8 mouse cellular contexts compared by ENCODE assay signal in genomic region chr3:116835350-116835749, GRCm38 (mm10). TPM values are rescaled to one million over a fixed set of nuclear protein-coding genes. Genes with fewer than 3 reads are reported as not detected.
DNase-seq lines count a peak whose midpoint lies in the region; ATAC-seq lines count a peak whose summit lies in the region.

No protein-coding gene starts in this region.

- peak overlapping the region; percentile 90 for H3K4me2 ChIP-seq in heart, embryonic 16.5 days (ENCODE audit: low read depth, low read length)
- H3K4me2 ChIP-seq in hindbrain, embryonic 12.5 days (replicated peaks) = peak overlapping the region; percentile 66
- H3K4me2 ChIP-seq in midbrain, embryonic 11.5 days = no peak overlapping the region; the same call in 1 of the 2 replicates

- no peak for ATAC-seq in heart, embryonic 16.5 days (replicated peaks; ENCODE audit: extremely low read depth, insufficient read depth, low FRiP score)
- ATAC-seq in hindbrain, embryonic 12.5 days (ENCODE audit: low FRiP score) = no peak
- ATAC-seq in midbrain, embryonic 11.5 days (ENCODE audit: low FRiP score) = no peak

- peak overlapping the region; percentile 52 for H3K4me3 ChIP-seq in heart, embryonic 16.5 days (ENCODE audit: low read length)
- peak overlapping the region; percentile 49 for H3K4me3 ChIP-seq in embryonic facial prominence, embryonic 10.5 days
- no peak overlapping the region; the same call in 1 of the 2 replicates for H3K4me3 ChIP-seq in hindbrain, embryonic 12.5 days
- H3K4me3 ChIP-seq in midbrain, embryonic 11.5 days (ENCODE audit: low read depth, low read length) = no peak overlapping the region

- 67% methylated on average over 4 of the region's 4 CpGs for WGBS in heart, embryonic 16.5 days
- 82% methylated on average over 4 of the region's 4 CpGs for WGBS in embryonic facial prominence, embryonic 10.5 days
- WGBS in hindbrain, embryonic 12.5 days = 86% methylated on average over 4 of the region's 4 CpGs
- WGBS in midbrain, embryonic 11.5 days = 81% methylated on average over 4 of the region's 4 CpGs

- no peaks in the 10 kb centered on the region for H3K27me3 ChIP-seq in heart, embryonic 16.5 days (ENCODE audit: control insufficient read depth, insufficient read depth, low read length)
- no peaks in the 10 kb centered on the region for H3K27me3 ChIP-seq in embryonic facial prominence, embryonic 10.5 days (replicated peaks; ENCODE audit: low read depth, poor library complexity, severe bottlenecking)
- H3K27me3 ChIP-seq in hindbrain, embryonic 12.5 days = no peaks in the 10 kb centered on the region
- H3K27me3 ChIP-seq in midbrain, embryonic 11.5 days (ENCODE audit: control insufficient read depth, insufficient read depth, low read length) = no peaks in the 10 kb centered on the region

- DNase-seq in heart, adult 9 months (ENCODE audit: low spot score in 2 of 2) = no peak
- DNase-seq in embryonic facial prominence, embryonic 10.5 days (ENCODE audit: low spot score) = no peak
- no peak for DNase-seq in midbrain, embryonic 11.5 days (ENCODE audit: low spot score, missing footprints)
- DNase-seq in cerebellum, postnatal 25 days = no peak
- no peak for DNase-seq in embryo, embryonic 10.5 days (ENCODE audit: low spot score)
- no peak for DNase-seq in cerebellum, adult 11 months

- no peak overlapping the region; the same call in 1 of the 2 replicates for H3K27ac ChIP-seq in heart, embryonic 16.5 days (ENCODE audit: low read length)
- peak overlapping the region; percentile 78; the same call in 1 of the 2 replicates for H3K27ac ChIP-seq in embryonic facial prominence, embryonic 10.5 days (replicated peaks)
- H3K27ac ChIP-seq in hindbrain, embryonic 12.5 days = no peak overlapping the region
- H3K27ac ChIP-seq in midbrain, embryonic 11.5 days (ENCODE audit: low read depth, low read length) = no peak overlapping the region

- no peaks in the 10 kb centered on the region for H3K9me3 ChIP-seq in heart, embryonic 16.5 days (replicated peaks; ENCODE audit: control insufficient read depth, low read length)
- H3K9me3 ChIP-seq in embryonic facial prominence, embryonic 10.5 days = no peaks in the 10 kb centered on the region
- no peaks in the 10 kb centered on the region for H3K9me3 ChIP-seq in hindbrain, embryonic 12.5 days (replicated peaks)
- no peaks in the 10 kb centered on the region for H3K9me3 ChIP-seq in midbrain, embryonic 11.5 days (ENCODE audit: control insufficient read depth, low read length)

- peaks cover 4% of the 10 kb centered on the region for H3K4me1 ChIP-seq in heart, embryonic 16.5 days (ENCODE audit: control insufficient read depth, insufficient read depth, low read length)
- peaks cover 4% of the 10 kb centered on the region; the same call in 1 of the 2 replicates for H3K4me1 ChIP-seq in embryonic facial prominence, embryonic 10.5 days
- H3K4me1 ChIP-seq in hindbrain, embryonic 12.5 days = no peaks in the 10 kb centered on the region
- no peaks in the 10 kb centered on the region for H3K4me1 ChIP-seq in midbrain, embryonic 11.5 days (ENCODE audit: control insufficient read depth, insufficient read depth, low read length)

- H3K9ac ChIP-seq in heart, embryonic 16.5 days (ENCODE audit: low read length) = peak overlapping the region; percentile 73
- no peak overlapping the region for H3K9ac ChIP-seq in hindbrain, embryonic 12.5 days
- H3K9ac ChIP-seq in midbrain, embryonic 11.5 days (ENCODE audit: low read length) = peak overlapping the region; percentile 70

- H3K36me3 ChIP-seq in heart, embryonic 16.5 days (ENCODE audit: control insufficient read depth, insufficient read depth) = no peaks in the 10 kb centered on the region
- H3K36me3 ChIP-seq in embryonic facial prominence, embryonic 10.5 days (replicated peaks) = no peaks in the 10 kb centered on the region
- H3K36me3 ChIP-seq in hindbrain, embryonic 12.5 days = no peaks in the 10 kb centered on the region
- no peaks in the 10 kb centered on the region for H3K36me3 ChIP-seq in midbrain, embryonic 11.5 days (ENCODE audit: control insufficient read depth, insufficient read depth, low read length)

RNA-seq across cellular contexts. Expression of gene Frrs1, which starts 23.9 kb away (rescaled TPM):
- polyA plus RNA-seq in heart, embryonic 16.5 days (2015; fragmentation: Nextera tagmentation; extraction: Ambion mirVana) = 13.8 and 21.9 TPM in 2 replicates
- 13.8 and 15.1 TPM in 2 replicates for polyA plus RNA-seq in embryonic facial prominence, embryonic 10.5 days (2016; fragmentation: Nextera tagmentation; extraction: Ambion mirVana)
- 6.0 and 10.2 TPM in 2 replicates for polyA plus RNA-seq in hindbrain, embryonic 12.5 days (2016; fragmentation: Nextera tagmentation; extraction: Ambion mirVana)
- 7.8 and 8.5 TPM in 2 replicates for polyA plus RNA-seq in midbrain, embryonic 11.5 days (2014; fragmentation: Nextera tagmentation; extraction: Ambion mirVana)

RNA-seq across cellular contexts. Expression of gene Agl, which starts 27.4 kb away (rescaled TPM):
- 155 and 157 TPM in 2 replicates for polyA plus RNA-seq in heart, embryonic 16.5 days (2015; fragmentation: Nextera tagmentation; extraction: Ambion mirVana)
- polyA plus RNA-seq in embryonic facial prominence, embryonic 10.5 days (2016; fragmentation: Nextera tagmentation; extraction: Ambion mirVana) = 9.9 and 10.2 TPM in 2 replicates
- 18.6 and 21.0 TPM in 2 replicates for polyA plus RNA-seq in hindbrain, embryonic 12.5 days (2016; fragmentation: Nextera tagmentation; extraction: Ambion mirVana)
- polyA plus RNA-seq in midbrain, embryonic 11.5 days (2014; fragmentation: Nextera tagmentation; extraction: Ambion mirVana) = 11.3 and 14.1 TPM in 2 replicates

Comparison
In these comparisons a context has a peak if more than half of its experiments do, and no peak if none do; other contexts are left out.
1. H3K4me3 ChIP-seq: peak in heart, embryonic 16.5 days (single experiment) and embryonic facial prominence, embryonic 10.5 days (single experiment); none in hindbrain, embryonic 12.5 days (single experiment) and midbrain, embryonic 11.5 days (single experiment).